Mouse (Mus musculus): ENCODE results near the gene Slc7a10. TPM values are rescaled to one million over a fixed set of nuclear protein-coding genes. Genes with fewer than 3 reads are reported as not detected.

Gene Slc7a10
- polyA plus RNA-seq, 1 experiment from 2014 or later: 2.1 TPM

- no peak for DNase-seq (ENCODE audit: low spot score)
- H3K4me3 ChIP-seq (ENCODE audit: low read depth, low read length): no peak overlapping the region
- 3% methylated on average over 2 of the region's 2 CpGs for WGBS
These were observed 5.1 kb downstream of the Slc7a10 start for GRCm38 (mm10) chr7:35191276-35191675.

DNA sequence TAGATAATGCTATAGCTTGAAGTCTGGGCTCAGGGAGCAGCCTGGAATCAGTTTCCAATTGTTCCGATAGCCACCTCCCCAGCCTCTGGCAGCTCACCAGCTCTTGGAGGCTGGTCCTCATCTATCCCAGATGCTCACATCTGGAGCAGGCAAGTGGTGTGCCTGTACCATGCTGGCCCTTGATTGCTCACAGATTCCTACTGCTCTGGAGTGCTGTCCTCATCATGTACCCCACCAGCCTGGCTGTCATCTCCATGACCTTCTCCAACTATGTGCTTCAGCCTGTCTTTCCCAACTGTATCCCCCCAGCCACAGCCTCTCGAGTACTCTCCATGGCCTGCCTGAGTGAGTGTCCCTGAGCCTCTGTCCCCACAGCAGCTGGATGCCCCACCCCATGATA lies 10.8 kb downstream of the Slc7a10 start:
- Histone ChIP-seq H3K9ac (ENCODE audit: low read length) (no peak overlapping the region), H3K9me3 (replicated peaks; ENCODE audit: control insufficient read depth, low read length) (no peaks in the 10 kb centered on the region), H3K4me1 (ENCODE audit: control insufficient read depth, insufficient read depth, low read length) (no peaks in the 10 kb centered on the region), H3K4me3 (ENCODE audit: low read depth, low read length) (no peak overlapping the region), H3K27me3 (replicated peaks; ENCODE audit: control insufficient read depth, insufficient read depth, low read length) (no peaks in the 10 kb centered on the region), H3K4me2 (ENCODE audit: low read length) (no peak overlapping the region), H3K36me3 (ENCODE audit: control insufficient read depth, insufficient read depth, low read length) (peaks cover 29% of the 10 kb centered on the region), H3K27ac (ENCODE audit: low read depth, low read length) (no peak overlapping the region)
- WGBS: 90% methylated on average over 2 of the region's 2 CpGs
- DNase-seq (ENCODE audit: low spot score) (no peak), ATAC-seq (no peak)

More at GRCm38 (mm10) chr7:35191276-35191675, 5.1 kb downstream of the Slc7a10 start:
- ATAC-seq: no peak
- Histone ChIP-seq H3K9ac (ENCODE audit: low read length) (no peak overlapping the region), H3K9me3 (replicated peaks; ENCODE audit: control insufficient read depth, low read length) (no peaks in the 10 kb centered on the region), H3K4me1 (ENCODE audit: control insufficient read depth, insufficient read depth, low read length) (peaks cover 1% of the 10 kb centered on the region), H3K36me3 (ENCODE audit: control insufficient read depth, insufficient read depth, low read length) (no peaks in the 10 kb centered on the region), H3K27me3 (replicated peaks; ENCODE audit: control insufficient read depth, insufficient read depth, low read length) (peaks cover 15% of the 10 kb centered on the region), H3K4me2 (ENCODE audit: low read length) (no peak overlapping the region), H3K27ac (ENCODE audit: low read depth, low read length) (no peak overlapping the region)

- no peak overlapping the region for H3K9ac ChIP-seq (ENCODE audit: low read length)
- H3K27me3 ChIP-seq (replicated peaks; ENCODE audit: control insufficient read depth, insufficient read depth, low read length): no peaks in the 10 kb centered on the region
- WGBS: 97% methylated on average over 12 of the region's 12 CpGs
- no peak overlapping the region for H3K27ac ChIP-seq (ENCODE audit: low read depth, low read length)
- H3K4me2 ChIP-seq (ENCODE audit: low read length): no peak overlapping the region
- H3K4me3 ChIP-seq (ENCODE audit: low read depth, low read length): no peak overlapping the region
- no peaks in the 10 kb centered on the region for H3K4me1 ChIP-seq (ENCODE audit: control insufficient read depth, insufficient read depth, low read length)
- H3K36me3 ChIP-seq (ENCODE audit: control insufficient read depth, insufficient read depth, low read length): peaks cover 50% of the 10 kb centered on the region
- DNase-seq (ENCODE audit: low spot score): no peak
- no peaks in the 10 kb centered on the region for H3K9me3 ChIP-seq (replicated peaks; ENCODE audit: control insufficient read depth, low read length)
- 0 out of 2 replicates have a peak, but pooled peaks have one; percentile 8 for ATAC-seq
These were observed 13.0 kb downstream of the Slc7a10 start for GRCm38 (mm10) chr7:35198981-35199754.

DNA sequence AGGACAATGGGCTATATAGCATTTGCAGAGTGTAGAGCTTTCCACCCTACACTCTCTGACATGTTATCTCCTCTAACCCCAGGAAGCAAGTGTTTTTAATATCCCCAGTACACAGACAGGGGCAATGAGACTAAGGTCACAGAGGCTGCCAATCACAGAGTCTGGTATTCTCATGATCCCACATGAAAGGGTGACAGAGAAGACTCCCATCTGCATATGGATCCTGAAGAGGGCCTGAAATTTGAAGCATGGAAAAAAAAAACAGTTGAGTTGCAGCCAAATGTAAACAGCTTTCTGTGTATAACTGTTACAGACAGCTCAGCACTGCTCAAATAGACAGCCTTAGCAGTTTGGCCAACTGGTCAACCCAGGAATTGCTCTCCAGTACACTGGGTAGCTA lies 13.6 kb downstream of the Slc7a10 start:
- H3K27me3 ChIP-seq (replicated peaks; ENCODE audit: control insufficient read depth, insufficient read depth, low read length): no peaks in the 10 kb centered on the region
- peaks cover 56% of the 10 kb centered on the region for H3K36me3 ChIP-seq (ENCODE audit: control insufficient read depth, insufficient read depth, low read length)
- ATAC-seq: no peak
- no peak overlapping the region for H3K9ac ChIP-seq (ENCODE audit: low read length)
- H3K4me3 ChIP-seq (ENCODE audit: low read depth, low read length): no peak overlapping the region
- no peak for DNase-seq (ENCODE audit: low spot score)
- no peak overlapping the region for H3K4me2 ChIP-seq (ENCODE audit: low read length)
- H3K27ac ChIP-seq (ENCODE audit: low read depth, low read length): no peak overlapping the region
- H3K9me3 ChIP-seq (replicated peaks; ENCODE audit: control insufficient read depth, low read length): no peaks in the 10 kb centered on the region
- H3K4me1 ChIP-seq (ENCODE audit: control insufficient read depth, insufficient read depth, low read length): no peaks in the 10 kb centered on the region

DNA sequence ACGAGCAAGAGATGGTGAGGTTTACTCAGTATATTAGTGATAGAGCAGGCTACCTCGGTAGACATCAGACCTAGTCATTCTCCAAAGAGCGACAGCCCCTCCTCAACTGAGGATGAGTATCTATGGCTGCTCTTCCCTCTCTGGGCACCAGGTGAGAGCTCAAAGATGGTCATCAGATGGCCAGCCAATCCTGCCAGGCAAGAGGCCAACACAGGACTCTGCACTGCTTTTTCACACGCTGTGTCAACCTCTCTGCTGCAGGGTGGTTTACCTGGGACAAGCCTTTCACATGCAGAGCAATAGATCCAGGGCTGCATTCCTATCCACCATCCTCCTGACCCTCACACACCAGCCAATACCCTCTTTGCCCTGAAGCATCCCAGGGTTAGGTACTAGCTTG lies 25.6 kb downstream of the Slc7a10 start:
- Histone ChIP-seq H3K4me1 (ENCODE audit: control insufficient read depth, insufficient read depth, low read length) (peaks cover 14% of the 10 kb centered on the region), H3K36me3 (ENCODE audit: control insufficient read depth, insufficient read depth, low read length) (peaks cover 47% of the 10 kb centered on the region), H3K9me3 (replicated peaks; ENCODE audit: control insufficient read depth, low read length) (no peaks in the 10 kb centered on the region), H3K4me2 (ENCODE audit: low read length) (no peak overlapping the region), H3K27me3 (replicated peaks; ENCODE audit: control insufficient read depth, insufficient read depth, low read length) (no peaks in the 10 kb centered on the region), H3K4me3 (ENCODE audit: low read depth, low read length) (no peak overlapping the region), H3K9ac (ENCODE audit: low read length) (no peak overlapping the region), H3K27ac (ENCODE audit: low read depth, low read length) (no peak overlapping the region)
- WGBS: 87% methylated on average over 4 of the region's 4 CpGs
- no peak for ATAC-seq
- no peak for DNase-seq (ENCODE audit: low spot score)

GRCm38 (mm10) chr7:35214442-35215222 lies 28.4 kb downstream of the Slc7a10 start:
- no peaks in the 10 kb centered on the region for H3K9me3 ChIP-seq (replicated peaks; ENCODE audit: control insufficient read depth, low read length)
- peaks cover 14% of the 10 kb centered on the region for H3K4me1 ChIP-seq (ENCODE audit: control insufficient read depth, insufficient read depth, low read length)
- peak overlapping the region; percentile 79 for H3K4me3 ChIP-seq (ENCODE audit: low read depth, low read length)
- H3K27me3 ChIP-seq (replicated peaks; ENCODE audit: control insufficient read depth, insufficient read depth, low read length): no peaks in the 10 kb centered on the region
- peak; percentile 68 for ATAC-seq
- peak overlapping the region; percentile 96 for H3K9ac ChIP-seq (ENCODE audit: low read length)
- H3K27ac ChIP-seq (ENCODE audit: low read depth, low read length): peak overlapping the region; percentile 88
- peak overlapping the region; percentile 73 for H3K4me2 ChIP-seq (ENCODE audit: low read length)
- peak; percentile 51 for DNase-seq (ENCODE audit: low spot score)
- WGBS: 1% methylated on average over 47 of the region's 79 CpGs
- peaks cover 28% of the 10 kb centered on the region for H3K36me3 ChIP-seq (ENCODE audit: control insufficient read depth, insufficient read depth, low read length)

DNA sequence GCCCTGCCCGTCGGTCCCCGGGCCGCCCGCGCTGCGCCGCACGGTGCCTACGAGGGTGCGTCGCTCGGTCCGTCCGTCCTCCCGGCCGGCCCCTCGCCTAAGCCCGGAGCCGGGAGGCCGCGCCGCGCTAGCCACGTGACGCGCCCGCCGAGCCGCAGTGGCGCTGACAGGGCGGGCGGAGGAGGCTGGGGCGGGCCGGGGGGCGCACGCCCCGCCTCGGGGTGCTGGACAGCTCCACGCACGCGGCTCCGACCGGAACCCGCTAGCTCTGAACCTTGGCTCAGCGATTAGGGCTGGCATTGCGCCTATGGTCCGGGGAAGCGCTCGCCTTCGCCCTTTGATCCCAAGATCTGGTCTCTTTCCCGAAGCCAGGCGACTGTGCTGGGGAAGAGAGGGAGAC lies 29.0 kb downstream of the Slc7a10 start, which contains the start of gene Lrp3:
TSS of gene Lrp3 (minus strand) at position 274 of the 400 bp plus-strand sequence.
- WGBS: 0% methylated on average over 22 of the region's 53 CpGs

DNA sequence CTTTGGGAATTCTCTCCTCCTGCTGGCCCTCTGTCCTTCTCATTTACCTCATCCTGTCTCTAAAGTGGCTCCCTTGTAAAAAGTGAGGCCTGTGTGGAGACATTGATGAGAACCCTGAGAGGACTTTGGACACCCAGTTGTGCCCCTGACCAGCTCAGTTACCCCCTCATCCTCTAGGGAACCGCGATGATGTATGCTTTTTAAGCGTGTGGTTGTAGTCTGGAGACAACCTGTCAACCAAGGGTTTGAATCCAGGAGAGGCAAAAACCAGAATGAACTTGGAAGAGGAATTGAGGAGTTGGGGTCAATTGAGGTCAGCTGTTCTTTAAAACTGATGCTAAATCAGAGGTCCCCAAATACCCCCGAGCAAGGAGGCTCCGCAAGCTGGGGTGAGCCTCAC lies 29.5 kb downstream of the Slc7a10 start:
- Histone ChIP-seq H3K4me2 (ENCODE audit: low read length) (peak overlapping the region; percentile 73), H3K4me3 (ENCODE audit: low read depth, low read length) (peak overlapping the region; percentile 79), H3K9me3 (replicated peaks; ENCODE audit: control insufficient read depth, low read length) (no peaks in the 10 kb centered on the region), H3K27me3 (replicated peaks; ENCODE audit: control insufficient read depth, insufficient read depth, low read length) (no peaks in the 10 kb centered on the region), H3K4me1 (ENCODE audit: control insufficient read depth, insufficient read depth, low read length) (peaks cover 14% of the 10 kb centered on the region), H3K36me3 (ENCODE audit: control insufficient read depth, insufficient read depth, low read length) (peaks cover 17% of the 10 kb centered on the region), H3K27ac (ENCODE audit: low read depth, low read length) (peak overlapping the region; percentile 88), H3K9ac (ENCODE audit: low read length) (peak overlapping the region; percentile 96)
- 32% methylated on average over 5 of the region's 5 CpGs for WGBS
- DNase-seq (ENCODE audit: low spot score) (no peak), ATAC-seq (peak; percentile 6; the same call in 1 of the 2 replicates)

More for the DNA sequence above, 29.0 kb downstream of the Slc7a10 start, which contains the start of gene Lrp3:
- Histone ChIP-seq H3K9me3 (replicated peaks; ENCODE audit: control insufficient read depth, low read length) (no peaks in the 10 kb centered on the region), H3K4me3 (ENCODE audit: low read depth, low read length) (peak within 1 kb of the TSS; percentile 79), H3K9ac (ENCODE audit: low read length) (peak within 1 kb of the TSS; percentile 96), H3K4me1 (ENCODE audit: control insufficient read depth, insufficient read depth, low read length) (peaks cover 14% of the 10 kb centered on the region), H3K36me3 (ENCODE audit: control insufficient read depth, insufficient read depth, low read length) (peaks cover 22% of the 10 kb centered on the region), H3K27me3 (replicated peaks; ENCODE audit: control insufficient read depth, insufficient read depth, low read length) (no peaks in the 10 kb centered on the region), H3K27ac (ENCODE audit: low read depth, low read length) (peak within 1 kb of the TSS; percentile 88), H3K4me2 (ENCODE audit: low read length) (peak within 1 kb of the TSS; percentile 73)
- ATAC-seq: peak; percentile 92
- DNase-seq (ENCODE audit: low spot score): peak; percentile 80

Measured in forebrain, embryonic 14.5 days (tissue).